Mouse (Mus musculus) heart, embryonic 15.5 days (tissue): Measurements from ENCODE around the gene Pik3c2g. TPM values are rescaled to one million over a fixed set of nuclear protein-coding genes. Genes with fewer than 3 reads are reported as not detected.

Source experiments
- ATAC-seq: fragments of 200-750 bp; cut with Nextera tagmentation; replicated peaks from 2 replicates; pipeline ENCODE4 v1.8.0; 2017; ENCODE audit warnings: low read depth, moderate TSS enrichment; ENCODE audit not compliant: insufficient number of reproducible peaks, insufficient read depth, low FRiP score
- H3K27ac ChIP-seq: fragments of 300-500 bp; sonication (generic); 2 replicates; pipeline ENCODE4 v1.5.1; 2015; ENCODE audit warnings: mild to moderate bottlenecking, inconsistent platforms
- H3K27me3 ChIP-seq: fragments of 300-500 bp; sonication (generic); 2 replicates; pipeline ENCODE4 v1.6.1; 2015; ENCODE audit warnings: inconsistent platforms
- H3K36me3 ChIP-seq: fragments of 300-500 bp; sonication (generic); 2 replicates; pipeline ENCODE4 v1.6.1; 2015; ENCODE audit warnings: mild to moderate bottlenecking, inconsistent platforms
- H3K4me1 ChIP-seq: fragments of 300-500 bp; sonication (generic); replicated peaks from 2 replicates; pipeline ENCODE4 v1.6.1; 2015; ENCODE audit warnings: inconsistent platforms
- H3K4me2 ChIP-seq: fragments of 300-500 bp; sonication (generic); 2 replicates; pipeline ENCODE4 v1.6.1; 2015; ENCODE audit warnings: inconsistent platforms, mild to moderate bottlenecking, moderate library complexity
- H3K4me3 ChIP-seq: fragments of 300-500 bp; sonication (generic); 2 replicates; pipeline ENCODE4 v1.5.1; 2015; ENCODE audit warnings: mild to moderate bottlenecking, inconsistent platforms
- H3K9ac ChIP-seq: fragments of 300-500 bp; sonication (generic); 2 replicates; pipeline ENCODE4 v1.6.1; 2015; ENCODE audit warnings: mild to moderate bottlenecking, inconsistent platforms
- H3K9me3 ChIP-seq: fragments of 300-500 bp; sonication (generic); replicated peaks from 2 replicates; pipeline ENCODE4 v1.6.1; 2016; ENCODE audit warnings: inconsistent platforms
- WGBS: fragments of 180-500 bp; shearing (Covaris S2); methylation state at CpG from one replicate; pipeline ENCODE4 v1.1.7; 2015; ENCODE audit warnings: mixed read lengths; 5-methylcytosine and 5-hydroxymethylcytosine counted together
- polyA plus RNA-seq: library from polyadenylated mRNA; unstranded; fragments of >200 nt; fragmentation: Nextera tagmentation; extraction: Ambion mirVana; gene quantifications from 2 replicates; pipeline ENCODE4 v1.2.1, GENCODE M21; 2015

Gene Pik3c2g
- polyA plus RNA-seq, 1 experiment from 2014 or later, result 0.20 TPM

DNA sequence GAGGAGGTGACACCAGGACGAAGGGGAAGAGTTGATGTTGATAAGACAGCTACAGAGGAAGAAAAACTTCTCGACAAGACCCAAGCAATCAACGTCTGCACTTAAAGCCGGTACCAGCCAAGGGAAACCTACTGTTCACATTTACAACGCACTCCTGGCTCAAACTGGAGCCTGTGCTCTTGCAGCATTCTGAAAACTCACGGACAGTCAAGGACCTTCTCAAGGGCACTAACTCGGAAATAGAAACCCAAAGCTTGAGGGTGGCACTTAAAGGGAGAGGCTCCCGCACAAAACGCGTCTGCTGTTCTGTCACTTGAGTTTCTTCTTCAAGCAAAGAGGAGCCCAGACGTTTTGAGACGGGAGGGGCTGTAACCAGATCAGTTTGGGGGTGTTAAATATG is 366.6 kb downstream of the Pik3c2g start:
- no peaks in the 10 kb centered on the region for H3K36me3 ChIP-seq
- no peak overlapping the region for H3K4me3 ChIP-seq
- no peaks in the 10 kb centered on the region for H3K27me3 ChIP-seq
- H3K4me2 ChIP-seq, result peak overlapping the region; percentile 32
- 38% methylated on average over 12 of the region's 12 CpGs for WGBS
- no peaks in the 10 kb centered on the region for H3K9me3 ChIP-seq
- ATAC-seq, result no peak
- no peak overlapping the region for H3K9ac ChIP-seq
- peaks cover 9% of the 10 kb centered on the region for H3K4me1 ChIP-seq
- H3K27ac ChIP-seq, result peak overlapping the region; percentile 69

DNA sequence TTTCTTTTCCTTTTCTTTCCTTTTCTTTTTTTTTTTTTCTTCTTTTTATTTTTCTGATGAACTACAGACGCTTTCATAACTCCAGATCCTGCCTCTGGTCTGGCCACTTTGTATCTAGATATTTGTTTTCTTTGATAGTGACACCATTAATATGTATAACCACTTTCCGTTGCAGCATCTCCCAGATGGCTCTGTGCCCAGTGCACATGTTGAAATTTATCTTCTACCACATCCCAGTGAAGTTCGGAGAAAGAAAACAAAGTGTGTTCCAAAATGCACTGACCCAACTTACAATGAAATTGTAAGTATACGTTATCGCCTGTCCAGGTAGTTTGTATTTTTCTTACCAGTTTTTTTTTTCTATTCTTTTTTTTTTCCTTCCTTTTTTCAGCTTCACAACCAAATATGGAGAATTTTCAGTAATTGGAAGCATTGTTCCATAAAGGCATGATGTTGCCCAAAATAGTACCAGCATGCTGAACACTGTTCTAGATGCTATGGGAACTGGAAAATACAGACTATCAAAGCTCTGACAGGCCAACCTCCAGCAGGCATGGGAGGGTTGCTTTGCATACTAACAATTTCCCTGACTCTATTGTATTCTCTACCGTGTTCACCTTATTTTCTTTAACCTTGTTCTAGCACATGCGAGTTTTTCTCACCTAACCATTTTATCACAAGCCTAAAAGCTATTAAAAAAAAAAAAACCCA is 370.7 kb downstream of the Pik3c2g start:
- ATAC-seq, result no peak
- 42% methylated on average over 7 of the region's 7 CpGs for WGBS
- H3K36me3 ChIP-seq, result no peaks in the 10 kb centered on the region
- peaks cover 9% of the 10 kb centered on the region for H3K4me1 ChIP-seq
- H3K27ac ChIP-seq, result no peak overlapping the region
- H3K4me3 ChIP-seq, result no peak overlapping the region
- no peaks in the 10 kb centered on the region for H3K9me3 ChIP-seq
- H3K27me3 ChIP-seq, result no peaks in the 10 kb centered on the region
- no peak overlapping the region for H3K4me2 ChIP-seq
- H3K9ac ChIP-seq, result no peak overlapping the region

DNA sequence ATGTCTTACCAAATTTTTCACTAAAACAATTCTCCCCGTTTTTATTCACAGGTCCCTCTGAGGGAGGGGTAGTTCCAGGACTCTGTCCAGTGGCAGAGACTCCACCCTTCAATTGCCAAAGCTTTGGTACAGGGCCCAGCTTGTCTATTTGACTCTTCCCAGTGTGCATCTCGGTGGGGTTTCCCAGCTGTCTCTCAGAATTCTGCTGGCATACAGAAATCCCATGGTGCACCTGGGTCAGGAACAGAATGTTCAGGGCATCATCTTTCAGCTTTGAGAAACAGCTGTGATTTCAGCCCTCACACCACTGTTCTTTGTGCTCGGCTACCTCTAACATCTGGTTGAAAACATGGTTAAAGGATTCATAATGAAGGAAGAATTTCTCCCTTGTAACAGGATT is 376.8 kb downstream of the Pik3c2g start:
- no peak overlapping the region for H3K27ac ChIP-seq
- no peak overlapping the region for H3K9ac ChIP-seq
- no peak overlapping the region for H3K4me3 ChIP-seq
- H3K27me3 ChIP-seq, result no peaks in the 10 kb centered on the region
- H3K4me2 ChIP-seq, result no peak overlapping the region
- H3K4me1 ChIP-seq, result no peaks in the 10 kb centered on the region
- no peak for ATAC-seq
- WGBS, result 64% methylated on average over 3 of the region's 3 CpGs
- no peaks in the 10 kb centered on the region for H3K9me3 ChIP-seq
- H3K36me3 ChIP-seq, result no peaks in the 10 kb centered on the region

DNA sequence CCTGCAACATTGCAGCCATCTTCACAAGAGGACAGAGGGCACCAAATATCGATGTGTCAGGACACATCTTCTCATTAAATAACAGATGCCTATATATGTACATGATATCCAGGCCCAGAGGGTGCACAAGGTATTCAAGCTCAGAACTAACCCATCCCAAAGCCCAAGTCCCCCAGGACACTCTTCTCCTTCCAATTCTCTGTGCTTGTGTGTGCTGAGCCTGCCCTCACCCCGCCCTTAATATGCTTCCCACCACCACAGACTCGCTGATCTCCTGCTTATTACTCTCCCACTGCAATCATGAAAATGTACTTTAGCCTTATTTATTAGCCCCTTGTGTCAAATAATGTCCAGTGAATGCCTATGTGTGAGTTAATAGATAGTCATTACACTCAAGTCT is 377.9 kb downstream of the Pik3c2g start:
- WGBS, result 77% methylated on average over 3 of the region's 3 CpGs
- no peak overlapping the region for H3K4me3 ChIP-seq
- ATAC-seq, result no peak
- H3K27me3 ChIP-seq, result no peaks in the 10 kb centered on the region
- H3K9me3 ChIP-seq, result no peaks in the 10 kb centered on the region
- no peaks in the 10 kb centered on the region for H3K36me3 ChIP-seq
- no peak overlapping the region for H3K4me2 ChIP-seq
- no peak overlapping the region for H3K27ac ChIP-seq
- no peak overlapping the region for H3K9ac ChIP-seq
- no peaks in the 10 kb centered on the region for H3K4me1 ChIP-seq

DNA sequence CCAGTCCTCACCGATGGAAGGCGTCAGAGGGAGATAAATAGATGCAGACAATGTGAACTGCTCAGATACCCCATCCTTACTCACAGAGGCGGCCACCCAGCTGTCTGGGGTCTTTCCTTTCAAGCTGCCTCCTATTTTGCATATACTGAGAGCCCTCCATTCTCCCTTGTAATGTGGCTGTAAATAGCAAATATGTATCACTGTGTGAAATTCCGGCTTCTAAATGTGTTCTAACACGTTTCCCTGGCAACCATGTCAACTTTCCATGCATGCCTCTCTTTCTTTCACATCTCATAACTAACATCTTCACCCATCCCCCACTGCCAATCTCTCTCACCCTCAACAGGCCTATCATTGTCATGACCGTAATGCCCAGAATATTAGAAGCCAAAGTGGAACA is 379.7 kb downstream of the Pik3c2g start:
- no peaks in the 10 kb centered on the region for H3K4me1 ChIP-seq
- ATAC-seq, result no peak
- H3K27me3 ChIP-seq, result no peaks in the 10 kb centered on the region
- no peak overlapping the region for H3K27ac ChIP-seq
- H3K9ac ChIP-seq, result no peak overlapping the region
- no peak overlapping the region for H3K4me3 ChIP-seq
- H3K4me2 ChIP-seq, result no peak overlapping the region
- 49% methylated on average over 6 of the region's 6 CpGs for WGBS
- H3K36me3 ChIP-seq, result no peaks in the 10 kb centered on the region
- no peaks in the 10 kb centered on the region for H3K9me3 ChIP-seq

DNA sequence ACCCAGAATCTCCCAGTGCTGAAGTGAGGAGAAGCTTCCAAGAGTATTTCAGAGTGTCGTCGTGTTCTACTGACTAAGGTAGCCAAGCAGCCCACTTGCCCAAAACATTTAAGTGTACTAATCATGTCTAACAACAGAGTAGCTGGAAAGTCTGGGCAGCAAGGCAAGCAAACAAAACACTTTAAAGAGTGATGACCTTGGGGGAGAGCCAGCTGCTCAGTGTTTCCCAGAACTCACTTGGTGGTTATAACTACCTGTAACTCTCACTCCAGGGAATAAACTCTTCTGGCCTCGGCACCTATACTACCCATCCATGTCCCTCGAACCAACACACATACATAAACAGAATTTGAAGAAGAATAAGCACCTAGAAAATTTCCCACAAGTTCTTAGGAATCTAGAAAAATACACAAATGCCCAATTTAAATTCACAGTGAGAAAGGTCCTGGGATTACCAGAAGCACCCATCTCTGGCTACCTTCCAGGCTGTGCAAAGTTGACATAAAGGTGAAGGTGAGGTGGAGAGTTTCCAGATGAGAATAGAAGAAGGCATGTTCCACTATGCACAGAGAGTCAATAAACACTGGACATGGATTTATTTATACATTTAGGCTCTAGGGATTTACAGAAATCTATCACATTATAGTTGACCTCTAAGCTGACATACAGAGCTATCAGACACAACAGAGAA is 384.7 kb downstream of the Pik3c2g start:
- Histone ChIP-seq H3K4me2 (no peak overlapping the region), H3K36me3 (no peaks in the 10 kb centered on the region), H3K27ac (no peak overlapping the region), H3K9me3 (no peaks in the 10 kb centered on the region), H3K9ac (no peak overlapping the region), H3K4me3 (no peak overlapping the region), H3K4me1 (no peaks in the 10 kb centered on the region), H3K27me3 (no peaks in the 10 kb centered on the region)
- ATAC-seq, result no peak
- WGBS, result 53% methylated on average over 4 of the region's 4 CpGs

DNA sequence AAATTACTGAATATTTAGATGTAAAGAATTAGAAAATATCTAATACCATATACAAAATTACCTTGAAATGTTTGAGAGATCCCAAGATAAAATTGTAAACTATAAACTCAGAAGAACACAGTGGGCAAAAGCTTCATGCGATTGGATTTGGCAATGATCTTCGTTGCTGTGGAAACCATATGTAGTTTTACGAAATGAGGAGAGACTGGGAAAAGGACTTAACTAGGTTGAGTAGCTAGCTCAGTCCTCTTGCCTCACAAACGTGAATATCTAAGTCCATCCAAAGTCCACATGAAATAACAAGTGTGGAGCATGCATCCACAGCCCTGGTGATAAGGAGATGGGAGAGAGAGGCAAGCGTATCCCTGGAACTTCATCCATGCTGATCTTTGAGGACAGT is 387.6 kb downstream of the Pik3c2g start:
- Histone ChIP-seq H3K27ac (no peak overlapping the region), H3K4me1 (no peaks in the 10 kb centered on the region), H3K27me3 (no peaks in the 10 kb centered on the region), H3K9ac (no peak overlapping the region), H3K36me3 (no peaks in the 10 kb centered on the region), H3K4me2 (no peak overlapping the region), H3K4me3 (no peak overlapping the region), H3K9me3 (no peaks in the 10 kb centered on the region)
- ATAC-seq, result no peak
- 80% methylated on average over 5 of the region's 5 CpGs for WGBS

DNA sequence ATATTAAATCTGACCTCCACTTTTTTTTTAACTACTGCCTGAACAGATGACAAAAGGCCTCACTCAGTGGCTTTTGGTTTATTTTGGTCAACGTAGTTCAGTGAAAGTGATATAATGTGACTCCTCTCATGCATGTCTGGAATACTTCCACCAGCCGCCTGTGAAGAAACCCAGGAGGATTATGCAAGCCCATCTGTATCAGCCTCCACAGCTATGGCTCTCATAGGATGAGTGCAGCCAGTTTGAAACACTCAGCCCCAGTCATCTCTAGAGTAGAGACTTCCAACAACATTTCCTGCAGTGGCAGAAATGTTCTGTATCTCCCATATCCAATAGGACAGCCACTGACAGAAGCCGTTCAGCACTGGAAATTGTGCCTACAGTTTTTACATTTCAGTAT is 391.1 kb downstream of the Pik3c2g start:
- H3K4me3 ChIP-seq, result no peak overlapping the region
- H3K9me3 ChIP-seq, result no peaks in the 10 kb centered on the region
- WGBS, result 31% methylated on average over 3 of the region's 3 CpGs
- H3K27ac ChIP-seq, result no peak overlapping the region
- H3K27me3 ChIP-seq, result no peaks in the 10 kb centered on the region
- no peak overlapping the region for H3K9ac ChIP-seq
- no peak for ATAC-seq
- no peak overlapping the region for H3K4me2 ChIP-seq
- H3K4me1 ChIP-seq, result no peaks in the 10 kb centered on the region
- H3K36me3 ChIP-seq, result no peaks in the 10 kb centered on the region

DNA sequence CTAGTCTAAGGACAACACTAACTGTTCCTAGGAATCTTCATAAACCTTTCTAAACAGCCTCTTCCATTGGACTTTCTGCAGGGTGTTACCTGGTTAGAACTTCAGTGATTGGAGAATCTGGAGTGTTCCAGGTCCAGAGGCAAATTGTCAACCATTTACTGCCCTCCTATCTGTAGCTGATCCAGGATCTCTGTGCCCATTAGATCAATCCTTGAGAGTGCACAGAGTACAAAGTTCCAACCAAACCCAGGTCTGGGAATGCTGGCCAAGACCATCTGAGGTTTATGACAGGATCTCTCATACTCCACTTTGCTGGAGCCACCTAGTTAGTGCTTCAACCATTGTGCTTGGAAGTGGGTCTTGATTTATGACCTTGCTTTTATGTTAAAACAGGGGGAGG is 394.0 kb downstream of the Pik3c2g start:
- Histone ChIP-seq H3K4me3 (no peak overlapping the region), H3K27ac (no peak overlapping the region), H3K4me1 (no peaks in the 10 kb centered on the region), H3K9me3 (no peaks in the 10 kb centered on the region), H3K36me3 (no peaks in the 10 kb centered on the region), H3K27me3 (no peaks in the 10 kb centered on the region), H3K9ac (no peak overlapping the region), H3K4me2 (no peak overlapping the region)
- ATAC-seq, result no peak

DNA sequence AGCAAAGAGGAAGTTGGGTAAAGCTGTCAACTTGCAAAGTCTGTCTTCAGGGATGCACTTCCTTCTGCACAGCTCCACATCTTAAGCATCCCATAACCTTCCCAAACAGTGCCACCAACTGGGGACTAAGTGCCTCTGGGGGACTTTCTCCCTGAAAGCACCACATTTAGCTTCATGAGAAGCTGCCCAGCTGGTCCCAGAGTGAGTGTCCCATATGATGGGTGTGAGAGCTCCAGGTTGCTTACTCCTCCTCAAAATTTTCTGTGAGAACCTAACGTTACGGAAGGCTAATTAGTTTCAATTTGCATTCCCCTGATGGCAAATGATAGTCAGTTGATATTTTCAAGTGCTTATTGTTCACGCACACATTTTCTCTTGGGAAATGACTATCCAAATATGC is 397.0 kb downstream of the Pik3c2g start:
- Histone ChIP-seq H3K9me3 (no peaks in the 10 kb centered on the region), H3K27me3 (no peaks in the 10 kb centered on the region), H3K4me1 (no peaks in the 10 kb centered on the region), H3K4me2 (no peak overlapping the region), H3K36me3 (no peaks in the 10 kb centered on the region), H3K27ac (no peak overlapping the region), H3K4me3 (no peak overlapping the region), H3K9ac (no peak overlapping the region)
- 92% methylated on average over 3 of the region's 3 CpGs for WGBS
- ATAC-seq, result no peak

DNA sequence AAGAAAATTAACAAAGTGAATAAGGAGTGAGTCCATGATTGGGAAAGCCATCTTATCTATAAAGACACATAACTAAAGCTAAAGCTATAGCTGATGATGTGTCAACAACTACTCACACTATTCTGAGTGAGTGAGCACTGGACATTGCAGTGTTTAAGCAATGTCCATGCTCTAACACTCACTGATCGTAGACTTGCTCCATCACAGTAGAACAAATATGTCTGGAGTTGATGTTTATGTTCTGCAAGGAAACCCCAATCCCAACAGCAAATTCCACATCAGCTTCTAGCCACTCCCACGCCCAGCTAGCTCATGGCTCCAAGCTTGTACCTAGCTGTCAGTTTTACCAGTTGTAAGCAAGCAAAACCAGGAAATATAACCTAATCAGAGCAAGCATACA is 399.5 kb downstream of the Pik3c2g start:
- H3K9me3 ChIP-seq, result no peaks in the 10 kb centered on the region
- H3K4me2 ChIP-seq, result no peak overlapping the region
- H3K27ac ChIP-seq, result no peak overlapping the region
- no peak overlapping the region for H3K4me3 ChIP-seq
- H3K36me3 ChIP-seq, result no peaks in the 10 kb centered on the region
- no peak for ATAC-seq
- no peaks in the 10 kb centered on the region for H3K27me3 ChIP-seq
- H3K4me1 ChIP-seq, result no peaks in the 10 kb centered on the region
- no peak overlapping the region for H3K9ac ChIP-seq
- WGBS, result 66% methylated on average over 2 of the region's 2 CpGs

DNA sequence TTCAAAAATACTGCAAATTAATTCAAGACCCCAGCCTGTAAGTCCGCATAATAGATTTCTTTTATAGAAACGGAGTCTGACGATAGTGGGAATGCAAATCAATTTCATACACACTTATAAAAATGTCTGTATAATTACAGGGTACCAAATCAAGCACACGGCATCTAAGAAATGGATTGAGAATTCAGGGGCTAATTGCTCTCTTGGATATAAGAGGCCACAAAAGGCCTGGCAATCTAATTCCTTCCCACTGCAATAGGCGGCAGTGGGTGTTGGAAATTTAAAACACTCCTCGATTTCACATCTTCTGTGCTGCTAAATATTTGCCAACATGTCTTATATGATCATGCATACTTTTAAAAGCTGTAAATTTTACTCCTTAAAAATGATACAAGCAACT is 402.1 kb downstream of the Pik3c2g start:
- no peak overlapping the region for H3K9ac ChIP-seq
- H3K9me3 ChIP-seq, result no peaks in the 10 kb centered on the region
- no peaks in the 10 kb centered on the region for H3K4me1 ChIP-seq
- no peak for ATAC-seq
- H3K4me2 ChIP-seq, result no peak overlapping the region
- H3K27ac ChIP-seq, result no peak overlapping the region
- no peak overlapping the region for H3K4me3 ChIP-seq
- no peaks in the 10 kb centered on the region for H3K27me3 ChIP-seq
- 85% methylated on average over 6 of the region's 6 CpGs for WGBS
- no peaks in the 10 kb centered on the region for H3K36me3 ChIP-seq
